Comparison of ENCODE assay signal across 18 mouse cellular contexts in the genomic region with DNA sequence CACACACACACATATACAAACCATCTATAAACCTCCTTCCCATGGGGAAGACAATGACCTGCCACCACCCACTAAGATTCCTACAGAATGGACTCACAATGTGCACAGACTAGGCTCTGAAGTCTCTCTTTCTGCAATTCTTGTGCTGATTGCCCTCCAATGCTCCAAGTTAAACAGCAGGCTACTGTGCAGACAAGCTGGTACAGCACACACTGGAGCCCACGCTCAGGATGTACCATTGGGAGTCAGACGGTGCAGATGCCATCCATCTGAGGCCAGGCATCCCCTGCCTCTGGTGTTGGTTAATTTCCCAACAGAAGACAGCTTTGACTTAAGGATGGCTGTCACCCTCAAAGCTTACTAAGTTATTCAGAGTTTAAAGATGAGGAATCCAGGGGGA.
DNase-seq lines count a peak whose midpoint lies in the region; ATAC-seq lines count a peak whose summit lies in the region.
"Had no signal": no experiment of that assay in that cellular context is flagged by ENCODE, and none has a peak within 500 bp of the region (broad histone marks: within the 10 kb centered on the region; RNA-seq: fewer than 3 reads in every experiment).

No protein-coding gene starts in this region.

- no peak overlapping the region for H3K9ac ChIP-seq in forebrain, embryonic 12.5 days
- H3K9ac ChIP-seq: heart, embryonic 12.5 days; liver, embryonic 15.5 days; midbrain, embryonic 12.5 days had no signal

- H3K4me1 ChIP-seq in forebrain, embryonic 10.5 days = peaks cover 57% of the 10 kb centered on the region
- H3K4me1 ChIP-seq in forebrain, embryonic 12.5 days = peaks cover 34% of the 10 kb centered on the region

- peaks cover 73% of the 10 kb centered on the region for H3K27me3 ChIP-seq in forebrain, embryonic 10.5 days (ENCODE audit: poor library complexity, severe bottlenecking)
- peaks cover 39% of the 10 kb centered on the region for H3K27me3 ChIP-seq in forebrain, embryonic 12.5 days

- WGBS in forebrain, embryonic 10.5 days = 73% methylated on average over 2 of the region's 2 CpGs
- 71% methylated on average over 2 of the region's 2 CpGs for WGBS in forebrain, embryonic 12.5 days

- ATAC-seq in forebrain, embryonic 12.5 days (ENCODE audit: low FRiP score) = no peak
- no peak for ATAC-seq in monocyte, adult 5-6 weeks (replicated peaks; ENCODE audit: insufficient number of reproducible peaks, low FRiP score, low TSS enrichment, poor library complexity, severe bottlenecking)

- no peaks in the 10 kb centered on the region for H3K9me3 ChIP-seq in forebrain, embryonic 10.5 days
- no peaks in the 10 kb centered on the region for H3K9me3 ChIP-seq in forebrain, embryonic 12.5 days
- H3K9me3 ChIP-seq: heart, embryonic 12.5 days; liver, embryonic 15.5 days; midbrain, embryonic 12.5 days had no signal

- H3K36me3 ChIP-seq in forebrain, embryonic 10.5 days (replicated peaks) = no peaks in the 10 kb centered on the region
- no peaks in the 10 kb centered on the region for H3K36me3 ChIP-seq in forebrain, embryonic 12.5 days (replicated peaks)
- H3K36me3 ChIP-seq: heart, embryonic 12.5 days; liver, embryonic 15.5 days; midbrain, embryonic 12.5 days had no signal

- H3K27ac ChIP-seq in forebrain, embryonic 10.5 days = peak overlapping the region; percentile 97; the same call in 1 of the 2 replicates
- H3K27ac ChIP-seq in forebrain, embryonic 12.5 days = no peak overlapping the region
- H3K27ac ChIP-seq: liver, embryonic 15.5 days; midbrain, embryonic 12.5 days had no signal

- H3K4me2 ChIP-seq in forebrain, embryonic 12.5 days = no peak overlapping the region
- H3K4me2 ChIP-seq: heart, embryonic 12.5 days; liver, embryonic 15.5 days had no signal

- no peak for DNase-seq in forebrain, embryonic 10.5 days (ENCODE audit: extremely low spot score, low spot score)
- DNase-seq in right cerebral cortex, adult 18-20 months = peak; percentile 47
- no peak for DNase-seq in right cerebral cortex, postnatal 10 days (ENCODE audit: low spot score in 2 of 2)
- peak; percentile 48 to 68 for DNase-seq in layer of hippocampus, postnatal 36 days
- no peak for DNase-seq in c-Kit-positive CD71-positive TER-119-positive erythroid progenitor cells, embryonic 14.5 days (ENCODE audit: low spot score)
- DNase-seq in adrenal gland, adult 2 months = no peak
- DNase-seq: adrenal gland, postnatal 10 days; cerebellum, postnatal 10 days; embryo, embryonic 11 days; kidney, adult 18-20 months; lung, postnatal 4 days; thymus, postnatal 14 days had no signal

- no peak overlapping the region for H3K4me3 ChIP-seq in forebrain, embryonic 10.5 days
- no peak overlapping the region for H3K4me3 ChIP-seq in forebrain, embryonic 12.5 days (replicated peaks)
- H3K4me3 ChIP-seq: erythroblast, embryonic 14.5 days; heart, embryonic 12.5 days; liver, embryonic 15.5 days; midbrain, embryonic 12.5 days had no signal

Comparison
In these comparisons a context has a peak if more than half of its experiments do, and no peak if none do; other contexts are left out.
1. DNase-seq: peak in right cerebral cortex, adult 18-20 months (single experiment) and layer of hippocampus, postnatal 36 days (2 of 2); none in forebrain, embryonic 10.5 days (single experiment), right cerebral cortex, postnatal 10 days (0 of 2), c-Kit-positive CD71-positive TER-119-positive erythroid progenitor cells, embryonic 14.5 days (single experiment) and adrenal gland, adult 2 months (single experiment).